Mouse (Mus musculus): ENCODE results near the gene Cacna1b.

DNA sequence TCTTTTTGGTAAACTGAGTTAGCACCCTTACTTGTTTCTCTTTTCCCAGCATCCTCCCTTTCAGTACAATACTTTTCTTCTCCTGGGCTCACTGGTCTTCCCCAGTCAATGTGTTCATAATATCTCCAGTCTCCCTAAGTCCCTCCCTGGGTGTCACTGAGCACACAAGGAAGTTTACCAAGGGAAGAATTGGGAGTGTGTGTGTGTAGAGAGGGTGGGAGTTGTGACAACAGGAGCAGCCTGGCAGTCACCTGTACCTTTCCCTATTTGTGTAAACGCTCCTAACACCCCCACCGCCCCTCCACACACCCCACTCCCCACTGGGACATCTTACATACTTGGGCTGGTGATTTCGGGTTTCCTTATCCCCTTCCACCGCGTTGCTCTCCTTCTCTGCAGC, 84.4 kb downstream of the Cacna1b start:
- TF ChIP-seq ZNF384 (IDR thresholded peaks at IDR 0.05; ENCODE audit: low read depth, low read length) (no peak), MAFK (IDR thresholded peaks at IDR 0.05; ENCODE audit: insufficient read depth, low read depth, low read length) (no peak), CHD2 (IDR thresholded peaks at IDR 0.05; ENCODE audit: low read depth, low read length) (no peak), HCFC1 (IDR thresholded peaks at IDR 0.05; ENCODE audit: borderline replicate concordance, insufficient read depth, low read length) (no peak)

Data from ES-E14 (cell line).